Mouse (Mus musculus) G1E (cell line): Measurements from ENCODE around the gene Gtf2ird1.

Source experiments
- CTCF ChIP-seq: IDR thresholded peaks from 2 replicates; pipeline ENCODE4 v1.5.1; 2012; ENCODE audit warnings: low read depth, low read length, inconsistent platforms, mixed read lengths
- GATA1 ChIP-seq: IDR thresholded peaks from 2 replicates; pipeline ENCODE4 v1.6.1; 2012; ENCODE audit warnings: borderline replicate concordance, low read length, inconsistent platforms, mixed read lengths
- POLR2AphosphoS5 ChIP-seq: IDR thresholded peaks from 2 replicates; pipeline ENCODE4 v1.6.1; 2012; ENCODE audit warnings: low read depth, low read length, inconsistent platforms; ENCODE audit not compliant: insufficient replicate concordance
- TAL1 ChIP-seq: conservative IDR thresholded peaks from 2 replicates; pipeline ENCODE4 v1.6.1; 2012; ENCODE audit warnings: low read depth, low read length, inconsistent platforms, mixed read lengths

- peak; percentile 97 for TF ChIP-seq CTCF
- no peak for TF ChIP-seq GATA1
- TF ChIP-seq POLR2AphosphoS5, result no peak
- TF ChIP-seq TAL1, result no peak
Measured at GRCm38 (mm10) chr5:134491712-134492417, 35.3 kb upstream of the Gtf2ird1 start.
